Mouse (Mus musculus): ENCODE data around the gene Polr3k.

- TF ChIP-seq HCFC1 (IDR thresholded peaks at IDR 0.05; ENCODE audit: borderline replicate concordance, insufficient read depth, low read length) (no peak), ZC3H11A (IDR thresholded peaks at IDR 0.05; ENCODE audit: borderline replicate concordance, low read depth, low read length) (no peak), ZNF384 (IDR thresholded peaks at IDR 0.05; ENCODE audit: low read depth, low read length) (no peak)
These were observed 361 bp downstream of the Polr3k start for GRCm38 (mm10) chr2:181864536-181864860.

Measured in ES-E14 (cell line).